Mouse (Mus musculus) spleen, adult 18-20 months (tissue): ENCODE results near the gene Nckap5.
"Not testable (repeated sequence)": the region's sequence is repeated elsewhere in the genome, so short reads cannot be mapped to it uniquely, and the experiment has no call there.

ENCODE experiments used
- DNase-seq, 2 experiments: peaks; one replicate each; pipeline ENCODE4 v3.0.0; 2022; ENCODE audit warnings: mixed read lengths in 2 of 2

The Nckap5 gene

DNA sequence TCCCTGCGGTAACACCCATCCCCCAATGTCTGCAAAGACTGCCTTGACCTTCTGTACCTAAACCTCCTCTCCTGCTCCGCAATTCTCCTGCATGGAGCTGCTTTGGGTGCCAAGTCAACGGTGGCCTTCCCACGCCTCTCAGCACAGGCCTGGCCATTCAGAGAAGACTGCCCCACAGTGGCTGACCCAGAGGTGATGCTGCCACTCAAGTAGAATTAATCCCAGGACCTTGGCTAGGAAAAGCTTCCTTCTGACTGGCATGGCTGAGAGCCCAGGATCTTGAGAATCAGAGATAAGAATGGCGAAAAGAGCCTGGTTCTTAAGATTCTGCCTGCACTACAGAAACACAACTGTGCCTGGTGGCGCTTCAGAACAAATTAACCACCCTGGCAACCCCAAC, 678.4 kb downstream of the Nckap5 start:
- DNase-seq = no peak

DNA sequence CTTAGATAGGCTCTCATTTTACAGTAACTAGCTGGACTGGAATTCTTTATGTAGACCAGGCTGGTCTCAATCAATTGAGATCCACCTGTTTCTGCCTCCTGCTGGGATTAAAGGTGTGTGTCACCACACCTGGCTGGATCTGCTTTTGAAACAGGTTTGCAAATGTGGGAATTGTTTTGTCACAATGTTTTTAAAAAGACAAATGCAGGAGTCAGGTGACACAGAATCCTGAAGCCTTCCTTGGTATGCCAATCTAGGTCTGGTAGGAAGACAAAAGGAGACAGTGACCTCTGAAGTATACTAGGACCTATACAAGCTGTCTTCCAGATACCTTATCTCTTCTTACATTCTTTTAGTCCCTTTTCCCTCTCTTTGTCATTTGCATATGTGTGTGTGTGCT, 680.6 kb downstream of the Nckap5 start:
- no peak for DNase-seq

DNA sequence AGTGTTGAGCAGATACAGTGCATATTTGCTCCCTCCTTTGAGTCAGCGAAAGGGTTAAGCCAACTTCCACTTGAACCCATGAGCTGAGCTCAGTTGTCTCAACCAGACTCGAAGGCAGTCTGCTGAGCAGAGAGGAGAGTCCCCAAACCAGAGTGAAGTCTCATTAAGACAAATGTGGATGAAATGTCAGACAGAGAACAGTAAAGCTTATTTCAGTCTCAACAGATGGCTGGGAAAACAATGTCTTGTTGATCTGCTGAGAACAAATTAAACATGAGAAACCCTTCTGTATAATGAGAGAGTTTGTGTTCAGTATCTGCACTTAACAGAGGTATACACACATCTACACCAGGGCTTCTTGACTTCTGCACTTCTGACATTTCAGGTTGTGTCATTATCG, 694.9 kb downstream of the Nckap5 start:
- no peak for DNase-seq

DNA sequence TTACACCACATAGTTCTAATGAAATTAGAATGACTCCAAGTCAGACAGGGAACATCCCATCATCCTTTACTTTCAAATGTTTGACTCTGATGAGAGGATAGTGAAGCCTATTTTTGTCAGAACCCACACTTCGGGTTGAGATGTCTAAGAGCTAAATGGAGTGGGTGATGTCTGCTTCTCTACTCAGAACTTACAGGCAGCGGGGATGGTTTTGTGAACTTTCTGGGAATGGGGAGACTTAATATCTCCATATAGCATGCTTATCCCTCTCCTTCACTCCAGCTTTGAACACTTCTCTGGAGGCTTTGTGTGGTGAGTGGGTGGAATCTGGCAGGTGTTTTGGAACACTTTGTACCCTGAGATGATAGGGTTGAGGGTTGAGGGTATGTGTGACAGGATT, 698.3 kb downstream of the Nckap5 start:
- DNase-seq = no peak

DNA sequence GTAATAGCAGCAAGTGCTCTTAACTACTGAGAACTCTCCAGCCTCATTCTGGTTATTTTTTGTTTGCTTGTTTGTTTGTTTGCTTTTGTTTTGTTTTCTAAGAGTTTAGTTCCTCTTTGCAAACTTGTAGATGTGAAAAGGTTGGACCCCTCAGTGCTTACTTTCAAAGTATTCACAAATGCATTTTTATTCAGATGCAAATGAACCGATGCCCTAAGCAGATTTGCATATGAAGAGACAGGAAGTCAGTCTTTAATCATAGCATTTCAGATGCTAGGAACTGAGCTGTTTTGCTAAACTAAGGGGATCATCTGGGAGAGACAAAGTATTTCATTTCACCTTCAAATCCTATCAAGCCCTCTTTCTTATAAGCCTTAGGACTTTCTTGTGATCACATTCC, 701.5 kb downstream of the Nckap5 start:
- no peak for DNase-seq

DNA sequence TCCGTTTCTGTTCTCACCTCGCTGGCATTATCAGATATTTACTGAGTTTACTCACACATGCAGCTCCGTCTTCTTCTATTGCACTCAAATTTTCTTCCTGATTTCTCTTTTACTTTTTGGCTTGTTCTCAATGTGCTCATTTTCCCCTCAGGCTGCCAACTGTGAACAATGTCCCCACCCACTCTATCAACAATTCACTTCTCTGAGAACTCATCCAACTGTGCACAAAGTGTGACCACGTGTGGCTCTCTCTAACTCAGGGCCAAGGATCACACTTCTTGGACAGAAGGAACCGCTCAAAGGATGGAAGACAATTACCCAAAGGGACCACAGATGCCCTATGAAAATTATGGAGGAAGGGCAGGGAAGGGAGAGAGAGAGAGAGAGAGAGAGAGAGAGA, 707.5 kb downstream of the Nckap5 start:
- DNase-seq = no peak

DNA sequence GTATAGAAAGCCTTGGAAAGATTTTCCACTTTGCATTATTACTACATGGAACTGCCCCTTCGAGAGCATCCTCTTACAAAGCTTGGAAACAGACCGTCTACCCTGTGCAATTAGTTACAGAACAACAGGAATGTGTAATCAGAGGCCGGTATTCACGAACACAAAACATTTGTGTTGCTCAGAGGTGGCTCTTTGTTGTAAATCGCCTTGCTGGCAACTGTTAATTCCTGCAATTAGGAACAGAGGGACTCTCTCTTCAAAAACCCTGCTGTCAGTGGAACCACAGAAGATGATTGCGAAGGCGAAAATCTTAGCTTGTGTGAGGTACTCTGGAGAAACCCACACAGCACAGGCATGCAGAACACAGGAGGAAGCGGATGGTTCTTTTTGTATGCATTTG, 710.1 kb downstream of the Nckap5 start:
- no peak for DNase-seq

DNA sequence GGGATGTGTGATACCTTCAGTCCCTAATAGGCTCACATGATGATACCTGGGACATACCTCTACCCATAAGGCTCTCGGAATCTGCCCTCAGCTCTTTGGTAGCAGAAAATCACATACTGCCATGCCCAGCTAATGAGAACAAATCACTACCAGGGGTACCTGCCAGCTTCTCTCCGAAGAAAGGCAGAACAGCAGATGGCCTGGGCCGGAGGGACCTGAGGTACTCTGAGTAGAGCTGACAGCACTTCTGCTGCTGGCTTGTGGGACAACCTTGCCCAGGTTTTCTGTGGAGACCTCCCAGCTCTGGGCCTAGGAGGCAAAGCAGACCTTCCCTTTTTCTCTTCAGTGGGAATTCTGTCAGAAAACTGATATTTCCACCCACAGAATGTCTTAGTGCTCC, 714.6 kb downstream of the Nckap5 start:
- no peak for DNase-seq

DNA sequence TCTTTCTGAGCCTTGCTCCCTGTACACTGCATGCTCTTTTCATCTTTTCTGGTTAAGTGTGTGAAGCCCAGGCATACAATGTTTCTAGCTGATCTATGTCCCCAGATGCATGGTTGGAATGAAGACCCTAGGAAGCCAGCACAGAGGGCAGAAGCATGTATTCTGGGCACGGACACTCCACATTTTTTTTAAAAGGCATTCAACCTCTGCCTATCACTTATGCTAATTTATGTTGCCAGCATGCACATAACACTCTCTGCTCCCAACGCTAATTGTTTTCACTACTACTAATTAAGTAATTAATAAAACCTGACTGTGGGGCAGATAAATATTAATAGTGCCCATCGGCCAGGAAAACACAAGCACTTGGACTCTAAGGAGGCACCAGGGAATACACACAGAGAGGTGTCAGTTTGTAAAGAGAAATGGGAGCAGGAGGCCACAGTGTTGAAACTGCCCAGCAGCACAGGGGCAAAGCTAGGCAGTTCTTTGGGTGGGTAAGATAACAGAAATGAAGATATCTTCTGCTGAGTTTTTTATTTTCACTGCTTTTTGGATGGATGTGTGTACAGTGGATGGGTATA, 724.8 kb downstream of the Nckap5 start:
- DNase-seq = no peak

DNA sequence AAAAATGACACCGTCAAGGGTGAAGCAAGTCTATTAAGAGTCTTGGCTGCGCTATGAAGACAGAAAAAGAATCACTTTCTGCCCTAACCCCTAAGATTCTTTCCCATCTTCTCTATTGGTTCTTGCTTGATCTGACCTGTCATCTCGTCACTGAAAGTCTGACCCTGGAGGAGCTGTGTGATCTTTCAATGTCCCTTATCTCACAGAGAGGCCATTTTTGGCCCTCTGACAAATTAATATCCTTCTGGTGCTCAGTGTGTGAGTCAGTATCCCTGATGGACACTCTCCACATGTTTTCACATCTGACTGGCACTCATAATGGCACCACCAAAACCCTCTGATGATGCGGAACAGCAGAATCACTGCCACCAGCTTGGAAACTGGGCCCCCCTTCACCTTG, 736.3 kb downstream of the Nckap5 start:
- DNase-seq = no peak

DNA sequence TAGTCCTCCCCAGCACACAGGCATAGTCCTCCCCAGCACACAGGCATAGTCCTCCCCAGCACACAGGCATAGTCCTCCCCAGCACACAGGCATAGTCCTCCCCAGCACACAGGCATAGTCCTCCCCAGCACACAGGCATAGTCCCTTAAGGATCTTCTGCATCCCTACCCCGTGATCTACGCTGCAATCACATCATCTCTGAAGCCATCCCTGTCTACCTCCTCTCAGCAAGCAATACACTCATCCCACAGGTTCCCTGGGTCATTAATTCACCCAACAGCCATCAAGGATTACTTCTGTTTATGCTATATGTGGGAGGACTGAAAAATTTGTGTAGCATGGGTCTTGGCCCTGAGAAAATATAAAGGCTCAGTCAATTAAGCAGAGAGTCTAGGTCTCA, 738.6 kb downstream of the Nckap5 start:
- not testable (repeated sequence) for DNase-seq

DNA sequence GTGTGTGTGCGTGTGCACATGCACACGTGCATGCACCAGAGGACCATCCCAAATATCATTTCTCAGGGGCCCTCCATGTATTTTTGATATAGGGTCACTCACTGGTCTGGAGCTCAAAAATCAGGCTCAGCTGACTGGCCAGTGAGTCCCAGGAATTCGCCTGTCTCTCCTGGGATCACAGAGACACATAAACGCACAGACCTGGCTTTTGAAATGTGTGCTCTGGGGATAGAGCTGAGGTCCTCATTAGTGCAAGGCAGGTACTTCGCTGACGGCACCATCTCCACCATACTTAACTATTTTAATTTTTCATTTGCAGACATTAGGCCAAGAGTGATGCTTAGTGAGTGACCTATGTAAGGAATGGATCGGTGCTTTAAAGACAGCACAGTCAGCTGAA, 743.4 kb downstream of the Nckap5 start:
- DNase-seq = no peak

DNA sequence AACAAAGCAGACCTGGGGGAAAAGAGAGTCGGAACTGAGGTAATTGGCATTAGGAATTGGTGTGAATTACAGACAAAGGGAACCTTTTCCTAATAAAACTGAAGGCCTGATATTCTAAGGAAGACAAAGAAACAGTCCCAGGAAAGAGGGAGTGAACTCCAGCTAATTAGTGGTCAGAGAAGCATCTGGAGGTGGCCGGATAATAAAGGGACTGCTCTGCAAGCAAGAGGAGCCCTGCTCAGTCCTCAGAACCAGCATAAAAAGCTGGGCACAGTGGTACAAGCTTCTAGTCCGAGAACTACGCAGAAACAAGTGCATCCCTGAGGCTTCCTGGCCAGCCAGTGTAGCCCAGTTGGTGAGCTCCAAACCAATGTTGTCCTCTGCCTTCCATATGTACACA, 754.3 kb downstream of the Nckap5 start:
- DNase-seq = no peak

DNA sequence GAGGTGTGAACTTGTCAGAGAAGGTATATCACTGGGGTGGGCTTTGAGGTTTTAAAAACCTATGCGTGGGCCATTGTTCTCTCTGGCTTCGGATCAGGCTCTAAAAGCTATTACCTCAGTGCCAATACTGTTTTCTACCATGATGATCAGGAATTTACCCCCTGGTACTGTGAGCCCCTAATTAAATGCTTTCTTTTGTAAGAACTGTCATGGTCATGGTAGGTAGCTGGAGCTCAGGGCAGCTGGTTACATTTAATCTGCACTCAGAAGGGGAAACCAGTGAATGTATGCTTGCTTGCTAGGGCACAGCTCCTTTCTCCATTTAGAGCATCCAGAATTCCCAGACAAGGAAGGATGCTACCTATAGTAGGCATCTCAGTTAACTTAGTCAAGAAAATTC, 759.7 kb downstream of the Nckap5 start:
- no peak for DNase-seq

DNA sequence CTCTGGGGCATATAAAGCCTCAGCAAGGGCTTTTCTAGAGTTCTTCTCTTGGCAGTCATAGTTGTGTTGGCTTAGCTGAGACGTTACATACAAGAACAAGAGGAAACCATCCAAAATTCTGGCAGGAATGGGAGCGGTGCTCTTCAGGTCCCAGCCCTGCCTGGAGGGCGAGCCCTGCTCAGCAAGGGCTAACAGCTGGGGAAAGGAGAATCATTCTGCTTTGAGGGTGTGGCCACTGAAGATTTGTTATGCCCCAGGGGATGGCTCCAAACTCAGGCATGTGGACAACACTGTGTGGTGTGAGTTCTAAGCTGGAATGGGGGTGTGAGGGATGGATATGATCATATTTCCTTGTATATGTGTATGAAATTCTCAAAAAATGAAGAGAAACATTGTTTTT, 779.1 kb downstream of the Nckap5 start:
- no peak for DNase-seq

DNA sequence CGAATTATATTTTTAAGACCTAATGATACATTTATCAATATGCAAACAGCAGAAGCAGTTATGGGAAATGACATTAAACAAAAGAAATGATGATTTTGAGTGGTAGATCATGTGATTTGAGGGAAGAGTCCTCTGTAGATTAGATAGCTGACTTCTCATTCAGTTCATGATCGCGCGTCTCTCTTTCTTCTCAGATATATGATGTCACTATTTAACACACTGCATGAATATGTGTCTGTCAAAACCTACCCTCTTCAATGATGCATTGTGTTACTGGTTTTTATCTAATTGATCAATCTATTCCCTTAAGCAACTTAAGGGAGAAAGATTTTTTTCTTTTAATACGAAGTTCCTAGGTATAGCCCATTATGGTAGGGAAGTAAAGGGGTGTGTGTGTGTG, 787.7 kb downstream of the Nckap5 start:
- DNase-seq = no peak

DNA sequence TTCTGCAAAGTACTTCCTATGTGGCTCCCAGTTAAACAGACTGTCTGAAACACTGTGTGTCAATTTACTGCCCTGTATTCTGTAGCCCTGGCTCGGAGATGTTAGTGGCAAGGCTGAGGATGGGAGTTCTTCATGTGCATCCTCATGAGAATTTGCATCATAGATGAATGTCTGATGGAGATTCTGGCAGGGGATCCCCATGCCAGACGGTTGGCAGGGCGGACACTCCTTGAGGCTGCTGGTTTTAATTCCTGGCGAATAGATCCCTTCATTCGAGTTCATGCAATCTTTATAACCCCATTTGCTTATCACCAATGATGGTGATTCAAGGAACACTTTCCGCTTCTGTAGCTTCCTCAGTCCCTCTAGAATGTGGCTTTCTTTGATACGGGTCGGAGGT, 803.1 kb downstream of the Nckap5 start:
- no peak for DNase-seq

DNA sequence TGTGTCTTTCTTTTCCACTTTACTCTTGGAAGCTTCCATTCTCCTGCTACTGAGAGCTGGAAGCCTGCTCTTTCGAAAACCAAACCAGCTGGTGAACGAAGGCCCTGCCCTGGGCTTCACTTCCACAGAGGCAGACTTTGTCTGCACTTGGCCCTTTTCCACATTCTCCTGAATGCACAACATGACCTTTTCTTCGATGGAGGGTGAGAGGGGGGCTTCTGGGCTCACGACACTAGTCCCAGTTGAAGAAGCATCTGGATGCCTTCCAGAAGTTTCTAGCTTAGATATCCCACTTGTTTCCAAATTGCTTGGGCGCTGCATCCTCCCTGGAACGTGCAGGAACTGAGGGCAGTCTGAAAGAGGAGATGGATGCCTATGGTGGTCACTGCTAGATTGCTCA, 806.1 kb downstream of the Nckap5 start:
- no peak for DNase-seq

DNA sequence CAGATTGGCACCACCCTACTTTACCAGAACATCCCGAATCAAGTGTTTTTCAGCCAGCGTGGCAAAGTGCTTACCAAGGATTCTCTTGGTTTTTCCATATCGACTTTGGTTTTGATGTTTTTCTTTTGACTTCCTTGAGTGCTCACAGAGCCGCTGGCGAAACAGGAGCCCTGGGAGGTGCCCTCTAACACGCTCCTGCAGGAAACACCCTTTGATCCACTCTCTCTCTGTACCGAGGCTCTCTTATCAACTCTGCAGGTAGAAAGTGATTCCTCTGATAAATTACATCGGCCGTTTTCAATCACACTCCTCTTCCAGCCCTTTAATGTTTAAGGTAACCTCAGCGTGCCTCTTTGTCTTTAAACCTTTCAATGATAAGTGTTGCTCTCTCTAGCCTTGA, 807.6 kb downstream of the Nckap5 start:
- DNase-seq = no peak

DNA sequence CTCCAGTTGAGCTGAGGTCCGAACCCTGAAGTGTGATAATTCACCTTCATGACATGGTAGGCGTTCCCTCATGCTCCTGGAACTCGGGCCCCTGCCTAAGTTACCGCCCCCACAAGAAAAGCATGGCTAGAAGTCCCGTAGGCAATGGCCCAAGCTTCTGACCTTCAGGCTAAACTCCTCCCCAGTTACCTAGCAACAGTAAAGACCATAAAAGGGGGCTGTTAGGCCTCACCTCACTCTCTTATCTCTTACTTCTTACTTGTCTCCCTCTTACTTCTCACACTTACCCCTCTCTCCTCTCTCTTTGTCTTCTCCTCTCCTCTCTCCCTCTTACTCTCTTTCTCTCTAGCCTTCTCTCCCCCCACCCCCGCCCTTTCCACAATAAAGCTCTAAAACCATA, 811.9 kb downstream of the Nckap5 start:
- not testable (repeated sequence) for DNase-seq

DNA sequence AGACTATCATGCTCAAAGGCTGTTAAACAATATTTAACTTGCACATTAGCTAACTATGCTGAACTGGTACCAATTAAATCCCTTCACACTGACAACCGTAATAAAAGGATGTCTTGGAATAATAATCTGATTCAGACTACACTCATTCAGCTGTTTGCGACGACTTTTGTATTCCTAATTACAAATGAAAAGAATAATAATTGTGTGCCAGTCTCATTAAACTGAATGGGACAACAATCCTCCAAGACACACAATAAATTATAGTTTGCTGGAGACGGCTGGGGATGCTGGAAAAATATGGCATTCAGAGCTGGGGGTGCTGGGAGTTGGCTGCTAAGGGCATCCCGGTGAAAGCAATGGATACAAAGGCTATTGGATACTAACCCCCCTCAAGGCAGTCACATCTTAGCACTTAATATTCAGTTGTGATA, 818.9 kb downstream of the Nckap5 start:
- no peak for DNase-seq

DNA sequence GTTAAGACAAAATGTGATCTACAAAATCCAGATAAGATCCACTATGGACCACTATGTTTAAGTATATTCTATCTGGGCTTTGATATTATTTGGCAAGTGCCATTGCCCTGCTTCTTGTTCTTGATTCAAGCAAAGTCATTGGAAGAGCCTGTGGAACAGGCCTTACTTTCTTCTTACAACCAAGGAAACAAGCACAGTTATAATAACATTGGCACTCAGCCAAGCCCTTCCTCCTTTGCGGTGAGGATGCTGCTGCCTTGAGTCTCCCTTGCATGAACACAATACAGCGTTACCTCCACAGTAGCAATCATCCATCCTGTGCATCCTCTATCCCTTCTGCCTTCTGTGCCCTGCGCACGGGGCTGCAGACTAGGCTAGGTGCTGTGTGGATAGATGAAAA, 823.0 kb downstream of the Nckap5 start:
- no peak for DNase-seq

DNA sequence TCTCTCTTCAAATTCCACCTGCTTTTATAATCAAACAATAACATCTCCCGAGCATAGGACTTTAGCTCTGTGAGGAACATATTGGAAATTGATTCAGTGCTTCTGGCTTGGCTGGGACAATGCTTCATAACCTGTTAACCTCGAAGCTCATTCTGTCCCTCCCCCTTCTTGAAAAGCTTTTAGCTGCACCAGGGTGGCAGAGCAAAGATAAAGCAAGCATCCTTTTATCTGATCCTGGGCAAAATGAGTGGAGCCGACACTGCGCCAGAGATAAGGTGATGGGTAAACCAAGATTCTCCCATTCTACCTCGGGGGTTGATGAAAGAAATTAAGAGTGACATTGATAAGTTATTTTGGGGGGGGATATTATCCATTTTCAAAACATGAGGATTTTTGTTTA, 824.9 kb downstream of the Nckap5 start:
- DNase-seq = no peak

DNA sequence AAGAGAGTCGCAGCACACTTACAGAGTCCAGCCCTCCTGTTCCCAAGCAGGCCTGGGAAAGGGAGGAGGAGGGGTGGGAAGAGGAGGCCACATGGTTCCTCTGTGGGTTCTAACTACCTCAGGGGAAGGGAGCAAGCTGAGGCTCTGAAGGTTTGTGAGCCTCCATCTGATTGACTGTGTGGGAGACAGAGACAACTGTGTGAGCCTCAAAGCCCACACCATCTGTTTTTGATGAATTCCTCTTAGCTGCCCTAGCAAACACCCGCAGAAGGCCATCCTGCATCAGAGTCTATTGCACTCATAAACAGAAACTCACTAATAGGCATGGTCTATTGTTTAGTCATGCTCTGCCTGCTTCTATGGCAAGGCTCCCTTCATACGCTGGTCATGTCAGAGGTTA, 834.1 kb downstream of the Nckap5 start:
- DNase-seq = no peak

DNA sequence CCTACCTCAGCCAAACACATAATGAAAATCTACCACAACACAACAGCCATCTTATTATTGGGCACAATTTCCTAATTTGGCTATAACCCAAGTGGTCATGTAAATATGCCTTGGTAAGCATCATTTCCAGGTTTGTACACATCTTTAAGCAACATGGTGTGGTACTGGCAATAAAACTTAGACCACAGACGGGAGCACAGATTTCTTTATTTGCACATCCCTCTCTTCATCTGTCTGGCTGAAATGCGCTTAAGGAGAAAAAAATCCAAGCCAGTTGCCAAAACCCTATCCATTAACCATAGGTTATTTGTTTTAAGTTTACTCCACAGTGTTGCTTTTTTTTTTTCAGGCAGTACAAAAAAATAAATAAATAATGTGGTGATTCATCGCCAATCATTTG, 842.8 kb downstream of the Nckap5 start:
- DNase-seq = no peak

DNA sequence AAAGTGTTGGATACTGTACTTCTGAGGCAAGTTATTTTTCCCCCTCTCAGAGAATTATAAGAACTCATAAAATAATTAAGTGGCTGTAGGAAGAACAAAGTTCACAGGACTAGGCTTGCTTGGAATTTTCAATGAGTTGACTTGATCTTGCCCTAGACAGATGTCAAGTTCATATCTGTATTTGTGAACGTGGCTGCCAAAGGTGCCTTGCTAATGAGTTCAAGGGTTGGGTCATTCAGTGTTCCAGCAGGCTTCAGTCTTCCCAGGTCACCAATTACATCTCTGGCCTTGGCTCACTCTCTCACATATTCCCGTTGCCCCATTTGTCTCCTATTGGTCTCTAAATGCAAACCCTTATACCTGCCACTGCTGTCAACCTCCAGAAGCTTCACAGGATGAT, 846.0 kb downstream of the Nckap5 start:
- no peak for DNase-seq
